Mouse (Mus musculus) gastrocnemius, adult 2 months (tissue): ENCODE measurements around the gene Snap91. TPM values are rescaled to one million over a fixed set of nuclear protein-coding genes. Genes with fewer than 3 reads are reported as not detected.

Source experiments
- DNase-seq: peaks from one replicate; pipeline ENCODE4 v3.0.0; 2022
- H3K27ac ChIP-seq: fragments of 200-600 bp; 2 replicates; pipeline ENCODE4 v1.8.1; 2022; ENCODE audit warnings: mild to moderate bottlenecking
- H3K4me3 ChIP-seq: fragments of 200-600 bp; 2 replicates; pipeline ENCODE4 v1.8.1; 2022; ENCODE audit warnings: mild to moderate bottlenecking, moderate library complexity
- CTCF ChIP-seq: fragments of 200-600 bp; IDR thresholded peaks from 2 replicates; pipeline ENCODE4 v1.8.1; 2022; ENCODE audit warnings: antibody characterized with exemption, mild to moderate bottlenecking, moderate library complexity
- intact Hi-C: fragments of 180-260 bp; cut with DNase I; formaldehyde crosslinking; loops from one replicate; pipeline ENCODE4 v1.15.1; 2025
- total RNA-seq, 2 experiments: library from RNA; stranded (reverse); gene quantifications; 2 replicates each; pipeline ENCODE4 v1.2.3; 2021

The Snap91 gene
- total RNA-seq, 2 experiments from 2014 or later: 0.05 to 0.14 TPM

- DNase-seq: no peak
- H3K27ac ChIP-seq: no peak overlapping the region
- no peak for TF ChIP-seq CTCF
- intact Hi-C loops: no loop called here
- H3K4me3 ChIP-seq: no peak overlapping the region
Observed at GRCm38 (mm10) chr9:86764002-86764401, 116.5 kb downstream of the Snap91 start.

DNA sequence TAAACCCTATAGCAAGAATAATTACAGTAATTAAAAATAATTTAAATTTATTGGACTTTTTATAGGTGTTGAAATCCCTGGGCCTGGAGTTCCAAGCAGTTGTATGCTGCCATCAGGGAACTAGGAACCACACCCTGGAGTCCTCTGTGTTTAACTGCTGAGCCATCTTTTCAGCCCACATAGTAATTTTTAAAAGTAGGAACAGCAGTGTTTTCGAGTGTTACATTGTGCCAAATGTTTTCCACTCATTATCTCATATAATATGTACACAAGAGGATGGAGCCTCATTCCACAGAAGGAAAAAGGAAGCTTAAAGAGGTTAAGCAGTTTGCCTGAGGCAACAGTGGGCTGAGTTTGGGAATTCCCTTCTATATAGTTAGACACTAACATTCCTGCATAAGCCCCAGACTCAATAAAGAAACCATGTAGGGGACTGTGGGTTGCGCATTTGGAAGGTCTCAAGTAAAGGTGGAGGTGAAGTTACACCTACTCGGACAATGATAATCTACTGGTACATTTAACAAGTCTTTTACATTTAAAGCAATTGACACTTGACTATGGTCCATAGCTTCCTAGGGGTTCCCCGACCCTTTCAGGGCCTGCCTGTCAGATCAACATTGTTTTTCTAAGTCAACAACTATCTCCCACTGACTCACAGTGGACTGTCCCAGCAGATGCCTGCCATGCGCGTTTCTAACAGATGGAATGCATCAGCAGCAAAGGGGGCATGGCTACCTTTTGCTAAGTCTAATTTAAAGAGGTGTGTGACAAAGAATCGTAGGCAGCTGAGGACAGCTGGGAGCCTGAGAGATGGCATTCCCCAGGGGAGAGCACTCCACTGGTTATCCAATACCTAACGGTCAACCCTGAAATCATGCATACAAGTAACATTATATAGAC is 117.7 kb downstream of the Snap91 start:
- DNase-seq: no peak
- no peak overlapping the region for H3K27ac ChIP-seq
- intact Hi-C loops: no loop called here
- H3K4me3 ChIP-seq: no peak overlapping the region
- TF ChIP-seq CTCF: no peak

- intact Hi-C loops: loop anchor here (1.0 to 5.0 kb wide), 3 partner anchors 49 to 153 kb away; partner anchors contain the start of gene Me1
- TF ChIP-seq CTCF: peak; percentile 93
- peak overlapping the region; percentile 13; the same call in 1 of the 2 replicates for H3K4me3 ChIP-seq
- H3K27ac ChIP-seq: no peak overlapping the region
- DNase-seq: peak; percentile 68
Observed at GRCm38 (mm10) chr9:86745926-86746581, 134.4 kb downstream of the Snap91 start.

GRCm38 (mm10) chr9:86744041-86744440 is 136.4 kb downstream of the Snap91 start:
- no peak for TF ChIP-seq CTCF
- Histone ChIP-seq H3K4me3 (no peak overlapping the region), H3K27ac (no peak overlapping the region)
- intact Hi-C loops: no loop called here
- no peak for DNase-seq

- no peak for TF ChIP-seq CTCF
- H3K4me3 ChIP-seq: peak within 1 kb of the TSS; percentile 8
- DNase-seq: peak; percentile 34
- H3K27ac ChIP-seq: no peak within 1 kb of the TSS
- intact Hi-C loops: no loop called here
Observed at GRCm38 (mm10) chr9:86742959-86743911, 137.2 kb downstream of the Snap91 start, which contains the start of gene Prss35. Prss35 (plus strand) TSS chr9:86743649.

- no peak overlapping the region for H3K27ac ChIP-seq
- intact Hi-C loops: no loop called here
- no peak overlapping the region for H3K4me3 ChIP-seq
- TF ChIP-seq CTCF: no peak
- DNase-seq: no peak
Observed at GRCm38 (mm10) chr9:86739971-86740370, 140.5 kb downstream of the Snap91 start.

GRCm38 (mm10) chr9:86738801-86739200 is 141.7 kb downstream of the Snap91 start:
- no peak overlapping the region for H3K4me3 ChIP-seq
- H3K27ac ChIP-seq: no peak overlapping the region
- no peak for DNase-seq
- no peak for TF ChIP-seq CTCF
- intact Hi-C loops: no loop called here

GRCm38 (mm10) chr9:86738067-86738466 is 142.4 kb downstream of the Snap91 start:
- no peak for TF ChIP-seq CTCF
- intact Hi-C loops: no loop called here
- DNase-seq: no peak
- H3K4me3 ChIP-seq: no peak overlapping the region
- H3K27ac ChIP-seq: no peak overlapping the region

- Histone ChIP-seq H3K27ac (no peak overlapping the region), H3K4me3 (no peak overlapping the region)
- no peak for TF ChIP-seq CTCF
- intact Hi-C loops: no loop called here
- DNase-seq: no peak
Observed at GRCm38 (mm10) chr9:86736991-86737390, 143.5 kb downstream of the Snap91 start.

GRCm38 (mm10) chr9:86734795-86735194 is 145.7 kb downstream of the Snap91 start:
- DNase-seq: no peak
- intact Hi-C loops: no loop called here
- Histone ChIP-seq H3K4me3 (no peak overlapping the region), H3K27ac (no peak overlapping the region)
- no peak for TF ChIP-seq CTCF

- Histone ChIP-seq H3K4me3 (no peak overlapping the region), H3K27ac (no peak overlapping the region)
- intact Hi-C loops: no loop called here
- no peak for DNase-seq
- no peak for TF ChIP-seq CTCF
Observed at GRCm38 (mm10) chr9:86734357-86734756, 146.1 kb downstream of the Snap91 start.

GRCm38 (mm10) chr9:86729811-86730210 is 150.6 kb downstream of the Snap91 start:
- Histone ChIP-seq H3K4me3 (no peak overlapping the region), H3K27ac (no peak overlapping the region)
- DNase-seq: no peak
- intact Hi-C loops: no loop called here
- TF ChIP-seq CTCF: no peak

DNA sequence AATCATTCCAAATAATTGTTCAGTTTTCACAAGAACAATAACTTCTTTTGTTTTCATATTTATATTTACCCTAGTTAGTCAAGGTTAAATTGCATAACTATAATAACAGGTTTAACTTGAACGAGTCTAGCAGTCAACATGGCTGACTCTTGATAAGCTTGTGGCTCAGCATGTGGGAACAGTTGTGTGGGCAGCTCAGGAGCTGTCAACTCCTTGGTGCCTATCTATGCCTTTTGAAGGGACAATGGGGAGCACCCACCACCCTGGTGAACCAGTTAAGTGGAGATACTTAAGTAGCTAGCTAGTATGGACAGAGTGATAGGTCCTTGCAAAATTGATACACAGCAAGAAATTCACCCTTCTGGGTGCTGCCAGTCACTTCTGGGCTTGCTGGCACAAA is 151.4 kb downstream of the Snap91 start:
- H3K4me3 ChIP-seq: no peak overlapping the region
- TF ChIP-seq CTCF: no peak
- intact Hi-C loops: no loop called here
- DNase-seq: no peak
- no peak overlapping the region for H3K27ac ChIP-seq
